Mouse (Mus musculus): ENCODE data around the gene Rbm46. TPM values are rescaled to one million over a fixed set of nuclear protein-coding genes. Genes with fewer than 3 reads are reported as not detected.

The Rbm46 gene
- total RNA-seq, 1 experiment: 2.9 TPM

DNA sequence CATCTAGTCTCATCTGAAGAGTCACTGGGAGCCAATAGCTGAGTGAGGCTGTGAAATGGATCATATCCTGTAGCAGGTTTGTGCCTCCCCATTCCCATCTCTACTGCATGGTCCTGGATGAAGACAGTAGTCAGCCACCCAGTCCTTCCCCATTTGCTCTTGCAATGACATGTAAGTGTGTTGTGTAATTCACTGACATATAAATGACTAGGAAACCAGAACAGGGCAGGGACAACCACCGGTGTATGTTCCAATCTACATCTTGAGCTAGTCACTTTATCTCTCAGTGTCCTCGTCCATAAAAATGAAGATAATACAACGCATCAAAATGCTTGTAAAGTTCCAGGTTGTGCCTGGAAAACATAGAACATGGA, 75.8 kb downstream of the Rbm46 start:
- Histone ChIP-seq H3K36me3 (ENCODE audit: control insufficient read depth, insufficient read depth, low read length, poor library complexity, severe bottlenecking) (no peaks in the 10 kb centered on the region), H3K4me3 (ENCODE audit: insufficient read depth in 1 of 2, low read depth in 1 of 2, low read length in 2 of 2, poor library complexity in 1 of 2, severe bottlenecking in 1 of 2) (no peak overlapping the region), H3K9ac (ENCODE audit: insufficient read depth, low read depth, low read length, poor library complexity, severe bottlenecking) (no peak overlapping the region), H3K9me3 (ENCODE audit: control insufficient read depth, insufficient read depth, low read depth, low read length) (no peaks in the 10 kb centered on the region), H3K27ac (ENCODE audit: insufficient read depth, low read depth, low read length, poor library complexity, severe bottlenecking) (no peak overlapping the region), H3K4me1 (ENCODE audit: control insufficient read depth in 2 of 2, insufficient read depth in 2 of 2, low read length in 2 of 2, poor library complexity in 1 of 2) (no peaks in the 10 kb centered on the region)
- no peak for DNase-seq (ENCODE audit: low read depth, low spot score)
- in situ Hi-C loops (cut with MboI; ENCODE audit: low sequenced_read_pairs in 2 of 2, unreplicated experiment in 2 of 2): no loop called here
- TF ChIP-seq MAFK (IDR thresholded peaks at IDR 0.05; ENCODE audit: insufficient read depth, low read depth, low read length): no peak
- no peak for TF ChIP-seq ZC3H11A (IDR thresholded peaks at IDR 0.05; ENCODE audit: borderline replicate concordance, low read depth, low read length)
- no peak for TF ChIP-seq CHD2 (IDR thresholded peaks at IDR 0.05; ENCODE audit: low read depth, low read length)
- TF ChIP-seq HCFC1 (IDR thresholded peaks at IDR 0.05; ENCODE audit: borderline replicate concordance, insufficient read depth, low read length): no peak
- no peak for TF ChIP-seq ZNF384 (IDR thresholded peaks at IDR 0.05; ENCODE audit: low read depth, low read length)

GRCm38 (mm10) chr3:82799735-82800469, 76.4 kb downstream of the Rbm46 start:
- Histone ChIP-seq H3K36me3 (ENCODE audit: control insufficient read depth, insufficient read depth, low read length, poor library complexity, severe bottlenecking) (no peaks in the 10 kb centered on the region), H3K9me3 (ENCODE audit: control insufficient read depth, insufficient read depth, low read depth, low read length) (no peaks in the 10 kb centered on the region), H3K27ac (ENCODE audit: insufficient read depth, low read depth, low read length, poor library complexity, severe bottlenecking) (no peak overlapping the region), H3K4me1 (ENCODE audit: control insufficient read depth in 2 of 2, insufficient read depth in 2 of 2, low read length in 2 of 2, poor library complexity in 1 of 2) (no peaks in the 10 kb centered on the region), H3K4me3 (ENCODE audit: insufficient read depth in 1 of 2, low read depth in 1 of 2, low read length in 2 of 2, poor library complexity in 1 of 2, severe bottlenecking in 1 of 2) (no peak overlapping the region), H3K9ac (ENCODE audit: insufficient read depth, low read depth, low read length, poor library complexity, severe bottlenecking) (no peak overlapping the region)
- in situ Hi-C loops (cut with MboI; ENCODE audit: low sequenced_read_pairs in 2 of 2, unreplicated experiment in 2 of 2): no loop called here
- no peak for TF ChIP-seq MAFK (IDR thresholded peaks at IDR 0.05; ENCODE audit: insufficient read depth, low read depth, low read length)
- no peak for TF ChIP-seq ZC3H11A (IDR thresholded peaks at IDR 0.05; ENCODE audit: borderline replicate concordance, low read depth, low read length)
- no peak for TF ChIP-seq ZNF384 (IDR thresholded peaks at IDR 0.05; ENCODE audit: low read depth, low read length)
- TF ChIP-seq CHD2 (IDR thresholded peaks at IDR 0.05; ENCODE audit: low read depth, low read length): no peak
- no peak for DNase-seq (ENCODE audit: low read depth, low spot score)

- Histone ChIP-seq H3K9ac (ENCODE audit: insufficient read depth, low read depth, low read length, poor library complexity, severe bottlenecking) (no peak overlapping the region), H3K9me3 (ENCODE audit: control insufficient read depth, insufficient read depth, low read depth, low read length) (no peaks in the 10 kb centered on the region), H3K4me3 (ENCODE audit: insufficient read depth in 1 of 2, low read depth in 1 of 2, low read length in 2 of 2, poor library complexity in 1 of 2, severe bottlenecking in 1 of 2) (no peak overlapping the region), H3K27ac (ENCODE audit: insufficient read depth, low read depth, low read length, poor library complexity, severe bottlenecking) (no peak overlapping the region), H3K36me3 (ENCODE audit: control insufficient read depth, insufficient read depth, low read length, poor library complexity, severe bottlenecking) (no peaks in the 10 kb centered on the region), H3K4me1 (ENCODE audit: control insufficient read depth in 2 of 2, insufficient read depth in 2 of 2, low read length in 2 of 2, poor library complexity in 1 of 2) (no peaks in the 10 kb centered on the region)
- in situ Hi-C loops (cut with MboI; ENCODE audit: low sequenced_read_pairs in 2 of 2, unreplicated experiment in 2 of 2): no loop called here
- no peak for DNase-seq (ENCODE audit: low read depth, low spot score)
- TF ChIP-seq ZC3H11A (IDR thresholded peaks at IDR 0.05; ENCODE audit: borderline replicate concordance, low read depth, low read length): no peak
- TF ChIP-seq ZNF384 (IDR thresholded peaks at IDR 0.05; ENCODE audit: low read depth, low read length): no peak
- TF ChIP-seq HCFC1 (IDR thresholded peaks at IDR 0.05; ENCODE audit: borderline replicate concordance, insufficient read depth, low read length): no peak
- no peak for TF ChIP-seq MAFK (IDR thresholded peaks at IDR 0.05; ENCODE audit: insufficient read depth, low read depth, low read length)
These were observed 82.6 kb downstream of the Rbm46 start for GRCm38 (mm10) chr3:82793656-82794055.

GRCm38 (mm10) chr3:82791663-82792062, 84.6 kb downstream of the Rbm46 start:
- H3K9me3 ChIP-seq (ENCODE audit: control insufficient read depth, insufficient read depth, low read depth, low read length): no peaks in the 10 kb centered on the region

More at GRCm38 (mm10) chr3:82791663-82792062, 84.6 kb downstream of the Rbm46 start:
- TF ChIP-seq CHD2 (IDR thresholded peaks at IDR 0.05; ENCODE audit: low read depth, low read length) (no peak), ZNF384 (IDR thresholded peaks at IDR 0.05; ENCODE audit: low read depth, low read length) (no peak)
- no peak overlapping the region for H3K9ac ChIP-seq (ENCODE audit: insufficient read depth, low read depth, low read length, poor library complexity, severe bottlenecking)
- H3K4me1 ChIP-seq (ENCODE audit: control insufficient read depth in 2 of 2, insufficient read depth in 2 of 2, low read length in 2 of 2, poor library complexity in 1 of 2): no peaks in the 10 kb centered on the region
- no peak for DNase-seq (ENCODE audit: low read depth, low spot score)
- in situ Hi-C loops (cut with MboI; ENCODE audit: low sequenced_read_pairs in 2 of 2, unreplicated experiment in 2 of 2): no loop called here
- no peaks in the 10 kb centered on the region for H3K36me3 ChIP-seq (ENCODE audit: control insufficient read depth, insufficient read depth, low read length, poor library complexity, severe bottlenecking)
- no peak overlapping the region for H3K4me3 ChIP-seq (ENCODE audit: insufficient read depth in 1 of 2, low read depth in 1 of 2, low read length in 2 of 2, poor library complexity in 1 of 2, severe bottlenecking in 1 of 2)
- no peak overlapping the region for H3K27ac ChIP-seq (ENCODE audit: insufficient read depth, low read depth, low read length, poor library complexity, severe bottlenecking)

Other genes with a start within 250 kb of the Rbm46 start
- gene Lrat, start 27.5 kb upstream of the Rbm46 start, total RNA-seq (2012; rRNA removed): 0.05 and 0.09 TPM in 2 replicates
- gene Fgg, start 131.2 kb upstream of the Rbm46 start, total RNA-seq (2012; rRNA removed): 0.45 and 0.48 TPM in 2 replicates
- 0.11 TPM in 1 of 2 replicates, not detected in the other for gene Fga, start 149.6 kb upstream of the Rbm46 start, total RNA-seq (2012; rRNA removed)
- not detected in 2 replicates for gene Fgb, start 173.4 kb upstream of the Rbm46 start, total RNA-seq (2012; rRNA removed)
- 71.4 and 81.7 TPM in 2 replicates for gene Plrg1, start 179.0 kb upstream of the Rbm46 start, total RNA-seq (2012; rRNA removed)

Data from ES-E14 (cell line).